In genomic region chr4:141429381-141429780, GRCm38 (mm10) we compare ENCODE assay signal across 27 mouse cellular contexts. TPM values are rescaled to one million over a fixed set of nuclear protein-coding genes. Genes with fewer than 3 reads are reported as not detected.
A peak's percentile ranks its signal among the peaks of the same experiment; 100 is the strongest.
DNase-seq lines count a peak whose midpoint lies in the region; ATAC-seq and TF ChIP-seq lines count a peak whose summit lies in the region.
"Had no signal": no experiment of that assay in that cellular context is flagged by ENCODE, and none has a peak within 500 bp of the region (broad histone marks: within the 10 kb centered on the region; RNA-seq: fewer than 3 reads in every experiment).

No protein-coding gene starts in this region.

- TF ChIP-seq CTCF in heart, postnatal 0 days (IDR thresholded peaks at IDR 0.05; ENCODE audit: low read depth), result no peak

- H3K4me1 ChIP-seq in heart, embryonic 12.5 days (replicated peaks), result peaks cover 21% of the 10 kb centered on the region
- peaks cover 16 to 28% of the 10 kb centered on the region in 2 experiments for H3K4me1 ChIP-seq in heart, embryonic 14.5 days (ENCODE audit: control insufficient read depth in 2 of 2, insufficient read depth in 2 of 2, low read length in 2 of 2)
- H3K4me1 ChIP-seq in heart, embryonic 11.5 days (ENCODE audit: control insufficient read depth, insufficient read depth, low read length), result peaks cover 10% of the 10 kb centered on the region
- peaks cover 13% of the 10 kb centered on the region; the same call in 1 of the 2 replicates for H3K4me1 ChIP-seq in heart, postnatal 0 days (ENCODE audit: control insufficient read depth, insufficient read depth)

- WGBS in heart, embryonic 12.5 days, result 78% methylated on average over 6 of the region's 6 CpGs
- WGBS in heart, embryonic 14.5 days, result 70% methylated on average over 6 of the region's 6 CpGs
- 68% methylated on average over 6 of the region's 6 CpGs for WGBS in heart, embryonic 11.5 days (ENCODE audit: insufficient replicate concordance)
- WGBS in heart, postnatal 0 days, result 67% methylated on average over 6 of the region's 6 CpGs

- H3K4me2 ChIP-seq in heart, embryonic 12.5 days, result no peak overlapping the region
- H3K4me2 ChIP-seq in heart, embryonic 14.5 days (ENCODE audit: low read length), result no peak overlapping the region
- no peak overlapping the region for H3K4me2 ChIP-seq in heart, embryonic 11.5 days
- H3K4me2 ChIP-seq in heart, postnatal 0 days (ENCODE audit: low read depth, low read length), result no peak overlapping the region
- H3K4me2 ChIP-seq: forebrain, embryonic 13.5 days; hindbrain, embryonic 14.5 days had no signal

- ATAC-seq in heart, embryonic 12.5 days (ENCODE audit: insufficient number of reproducible peaks, low FRiP score), result no peak
- ATAC-seq in heart, embryonic 14.5 days (ENCODE audit: insufficient number of reproducible peaks, insufficient read depth, low FRiP score, low read depth), result no peak
- ATAC-seq in heart, embryonic 11.5 days (replicated peaks; ENCODE audit: insufficient number of reproducible peaks, low FRiP score, low TSS enrichment), result no peak
- ATAC-seq in heart, postnatal 0 days (ENCODE audit: insufficient read depth, low read depth), result no peak
- ATAC-seq: activated CD4-positive, CD25-positive, alpha-beta regulatory T cell, adult 4 months; forebrain, embryonic 13.5 days; forebrain, embryonic 16.5 days; hindbrain, postnatal 0 days; inflammation-experienced regulatory T-cells, adult 6 months; intestine, embryonic 16.5 days had no signal

- H3K4me3 ChIP-seq in heart, embryonic 12.5 days, result no peak overlapping the region
- H3K4me3 ChIP-seq in heart, embryonic 14.5 days (ENCODE audit: control insufficient read depth in 1 of 2, insufficient read depth in 1 of 2, low read depth in 1 of 2, low read length in 2 of 2), result no peak overlapping the region
- no peak overlapping the region for H3K4me3 ChIP-seq in heart, embryonic 11.5 days (ENCODE audit: low read depth, low read length)
- H3K4me3 ChIP-seq in heart, postnatal 0 days (ENCODE audit: low read depth, low read length), result no peak overlapping the region
- H3K4me3 ChIP-seq: forebrain, embryonic 10.5 days; forebrain, embryonic 13.5 days; gastrocnemius, adult 2 months had no signal

- no peak overlapping the region for H3K27ac ChIP-seq in heart, embryonic 12.5 days (ENCODE audit: poor library complexity, severe bottlenecking)
- no peak overlapping the region; a peak in 1 of 4 replicates for H3K27ac ChIP-seq in heart, embryonic 14.5 days (replicated peaks in 1 of 2; ENCODE audit: control insufficient read depth in 1 of 2, insufficient read depth in 1 of 2, low read depth in 2 of 2, low read length in 2 of 2)
- no peak overlapping the region for H3K27ac ChIP-seq in heart, embryonic 11.5 days (ENCODE audit: low read depth, low read length)
- H3K27ac ChIP-seq in heart, postnatal 0 days (ENCODE audit: low read depth), result peak overlapping the region; percentile 35; the same call in 1 of the 2 replicates
- H3K27ac ChIP-seq: forebrain, embryonic 10.5 days; forebrain, embryonic 13.5 days; gastrocnemius, adult 2 months; hindbrain, embryonic 14.5 days; hindbrain, postnatal 0 days had no signal

- TF ChIP-seq EP300 in heart, postnatal 0 days (IDR thresholded peaks at IDR 0.05; ENCODE audit: low read depth), result 0 out of 2 replicates have a peak, but pooled peaks have one; percentile 29

- H3K9ac ChIP-seq in heart, embryonic 12.5 days, result no peak overlapping the region
- 0 out of 2 replicates have a peak overlapping the region, but pooled peaks have one; percentile 11 for H3K9ac ChIP-seq in heart, embryonic 14.5 days (ENCODE audit: low read length)
- no peak overlapping the region for H3K9ac ChIP-seq in heart, embryonic 11.5 days (ENCODE audit: low read depth, low read length)
- H3K9ac ChIP-seq in heart, postnatal 0 days (replicated peaks; ENCODE audit: low read depth, low read length), result no peak overlapping the region
- H3K9ac ChIP-seq: forebrain, embryonic 13.5 days; hindbrain, embryonic 14.5 days had no signal

- peak; percentile 53 for DNase-seq in adrenal gland, postnatal 10 days
- no peak for DNase-seq in adrenal gland, adult 2 months
- peak; percentile 90 for DNase-seq in heart, adult 11 months
- no peak for DNase-seq in heart, postnatal 0 days (ENCODE audit: low spot score)
- DNase-seq in heart, adult 18-20 months, result no peak
- DNase-seq: cerebellum, adult 18-20 months; cerebellum, adult 9-10 months had no signal

- no peaks in the 10 kb centered on the region for H3K9me3 ChIP-seq in heart, embryonic 12.5 days (replicated peaks)
- no peaks in the 10 kb centered on the region for H3K9me3 ChIP-seq in heart, embryonic 14.5 days (ENCODE audit: control insufficient read depth, low read length)
- no peaks in the 10 kb centered on the region for H3K9me3 ChIP-seq in heart, embryonic 11.5 days (replicated peaks; ENCODE audit: control insufficient read depth, low read length)
- no peaks in the 10 kb centered on the region for H3K9me3 ChIP-seq in heart, postnatal 0 days (replicated peaks; ENCODE audit: control insufficient read depth, low read length)
- H3K9me3 ChIP-seq: forebrain, embryonic 10.5 days; forebrain, embryonic 13.5 days had no signal

- H3K36me3 ChIP-seq in heart, embryonic 12.5 days, result no peaks in the 10 kb centered on the region
- peaks cover 7% of the 10 kb centered on the region for H3K36me3 ChIP-seq in heart, embryonic 14.5 days (ENCODE audit: control insufficient read depth, insufficient read depth, low read length)
- H3K36me3 ChIP-seq in heart, embryonic 11.5 days (ENCODE audit: control insufficient read depth, insufficient read depth, low read length), result no peaks in the 10 kb centered on the region
- peaks cover under 1% of the 10 kb centered on the region; the same call in 1 of the 2 replicates for H3K36me3 ChIP-seq in heart, postnatal 0 days (replicated peaks; ENCODE audit: control insufficient read depth, insufficient read depth, low read length)
- H3K36me3 ChIP-seq: forebrain, embryonic 10.5 days had no signal

- no peaks in the 10 kb centered on the region for H3K27me3 ChIP-seq in heart, embryonic 12.5 days (replicated peaks)
- no peaks in the 10 kb centered on the region for H3K27me3 ChIP-seq in heart, embryonic 14.5 days (ENCODE audit: control insufficient read depth, insufficient read depth, low read length)
- no peaks in the 10 kb centered on the region for H3K27me3 ChIP-seq in heart, embryonic 11.5 days (ENCODE audit: control insufficient read depth, insufficient read depth, low read length)
- H3K27me3 ChIP-seq in heart, postnatal 0 days (ENCODE audit: control insufficient read depth, insufficient read depth, low read length), result no peaks in the 10 kb centered on the region

RNA-seq across cellular contexts. Expression of gene Srarp, which starts 6.5 kb away (rescaled TPM):
- not detected for total RNA-seq in adrenal gland, postnatal 10 days (2021)
- total RNA-seq in adrenal gland, adult 2 months (2021), result under 1 TPM; 0.32 to 0.55 TPM
- polyA plus RNA-seq in adrenal gland, adult 2 months (2012; rRNA removed), result 0.22 TPM in 1 of 2 replicates, not detected in the other
- not detected in 2 replicates for polyA plus RNA-seq in heart, embryonic 12.5 days (2016; fragmentation: Nextera tagmentation; extraction: Ambion mirVana)
- polyA plus RNA-seq in heart, embryonic 14.5 days (2014; fragmentation: Nextera tagmentation; extraction: Ambion mirVana), result not detected in 2 replicates
- not detected in 2 replicates for polyA plus RNA-seq in heart, embryonic 11.5 days (2014; fragmentation: Nextera tagmentation; extraction: Ambion mirVana)
- total RNA-seq in heart, postnatal 0 days (2014; rRNA removed; ENCODE audit: low replicate concordance), result not detected in 2 replicates
- not detected in 2 replicates for polyA plus RNA-seq in heart, postnatal 0 days (2015; fragmentation: Nextera tagmentation; extraction: Ambion mirVana)
- 1 to 10 TPM; 1.2 TPM for total RNA-seq in heart, adult 18-20 months (2021)
- total RNA-seq: adrenal gland, postnatal 25 days; ES-E14; gastrocnemius, postnatal 14 days; heart, postnatal 10 days had no signal
- polyA plus RNA-seq: activated CD4-positive, CD25-positive, alpha-beta regulatory T cell, adult 4 months; embryonic facial prominence, embryonic 11.5 days; embryonic facial prominence, embryonic 14.5 days; forebrain, embryonic 10.5 days; forebrain, embryonic 13.5 days; forebrain, embryonic 16.5 days; hindbrain, embryonic 11.5 days; inflammation-experienced regulatory T-cells, adult 6 months; intestine, embryonic 16.5 days; kidney, embryonic 16.5 days had no signal

RNA-seq across cellular contexts. Expression of gene Hspb7, which starts 8.8 kb away (rescaled TPM):
- 10 to 100 TPM in 1 of 2 experiments, 1 to 10 TPM in 1; 9.0 to 31.7 TPM for total RNA-seq in adrenal gland, postnatal 10 days (2021)
- total RNA-seq in adrenal gland, adult 2 months (2021), result 1 to 10 TPM in 1 of 2 experiments, under 1 TPM in 1; 0.26 to 1.1 TPM
- polyA plus RNA-seq in adrenal gland, adult 2 months (2012; rRNA removed), result 1.1 and 1.2 TPM in 2 replicates
- 186 and 208 TPM in 2 replicates for polyA plus RNA-seq in heart, embryonic 12.5 days (2016; fragmentation: Nextera tagmentation; extraction: Ambion mirVana)
- polyA plus RNA-seq in heart, embryonic 14.5 days (2014; fragmentation: Nextera tagmentation; extraction: Ambion mirVana), result 172 and 266 TPM in 2 replicates
- 155 and 275 TPM in 2 replicates for polyA plus RNA-seq in heart, embryonic 11.5 days (2014; fragmentation: Nextera tagmentation; extraction: Ambion mirVana)
- 556 and 673 TPM in 2 replicates for total RNA-seq in heart, postnatal 0 days (2014; rRNA removed; ENCODE audit: low replicate concordance)
- 195 and 203 TPM in 2 replicates for polyA plus RNA-seq in heart, postnatal 0 days (2015; fragmentation: Nextera tagmentation; extraction: Ambion mirVana)
- total RNA-seq in heart, adult 18-20 months (2021), result 1,000 to 10,000 TPM; 1,275 to 1,343 TPM
- total RNA-seq: ES-E14; hindbrain, postnatal 0 days had no signal
- polyA plus RNA-seq: activated CD4-positive, CD25-positive, alpha-beta regulatory T cell, adult 4 months; forebrain, embryonic 10.5 days; forebrain, embryonic 13.5 days; forebrain, embryonic 16.5 days; hindbrain, embryonic 11.5 days; inflammation-experienced regulatory T-cells, adult 6 months had no signal

RNA-seq across cellular contexts. Expression of gene Clcnkb, which starts 13.6 kb away (rescaled TPM):
- not detected for total RNA-seq in adrenal gland, postnatal 10 days (2021)
- total RNA-seq in adrenal gland, adult 2 months (2021), result not detected
- polyA plus RNA-seq in adrenal gland, adult 2 months (2012; rRNA removed), result not detected in 2 replicates
- polyA plus RNA-seq in heart, embryonic 12.5 days (2016; fragmentation: Nextera tagmentation; extraction: Ambion mirVana), result 0.78 and 1.2 TPM in 2 replicates
- polyA plus RNA-seq in heart, embryonic 14.5 days (2014; fragmentation: Nextera tagmentation; extraction: Ambion mirVana), result 0.26 and 1.1 TPM in 2 replicates
- polyA plus RNA-seq in heart, embryonic 11.5 days (2014; fragmentation: Nextera tagmentation; extraction: Ambion mirVana), result 0.90 and 1.0 TPM in 2 replicates
- 0.23 and 0.65 TPM in 2 replicates for total RNA-seq in heart, postnatal 0 days (2014; rRNA removed; ENCODE audit: low replicate concordance)
- 0.58 and 0.87 TPM in 2 replicates for polyA plus RNA-seq in heart, postnatal 0 days (2015; fragmentation: Nextera tagmentation; extraction: Ambion mirVana)
- total RNA-seq in heart, adult 18-20 months (2021), result under 1 TPM; 0.36 to 0.57 TPM
- total RNA-seq: adrenal gland, postnatal 25 days had no signal
- polyA plus RNA-seq: activated CD4-positive, CD25-positive, alpha-beta regulatory T cell, adult 4 months; embryonic facial prominence, embryonic 11.5 days; embryonic facial prominence, embryonic 14.5 days; forebrain, embryonic 10.5 days; forebrain, embryonic 13.5 days; forebrain, embryonic 16.5 days; hindbrain, embryonic 11.5 days; hindbrain, embryonic 14.5 days; inflammation-experienced regulatory T-cells, adult 6 months had no signal

RNA-seq across cellular contexts. Expression of gene Zbtb17, which starts 15.1 kb away (rescaled TPM):
- 10 to 100 TPM; 16.2 to 20.0 TPM for total RNA-seq in adrenal gland, postnatal 10 days (2021)
- total RNA-seq in adrenal gland, adult 2 months (2021), result 10 to 100 TPM; 15.8 to 18.7 TPM
- 26.5 and 34.4 TPM in 2 replicates for polyA plus RNA-seq in adrenal gland, adult 2 months (2012; rRNA removed)
- 24.9 and 25.3 TPM in 2 replicates for polyA plus RNA-seq in heart, embryonic 12.5 days (2016; fragmentation: Nextera tagmentation; extraction: Ambion mirVana)
- 16.2 and 18.8 TPM in 2 replicates for polyA plus RNA-seq in heart, embryonic 14.5 days (2014; fragmentation: Nextera tagmentation; extraction: Ambion mirVana)
- 19.1 and 21.3 TPM in 2 replicates for polyA plus RNA-seq in heart, embryonic 11.5 days (2014; fragmentation: Nextera tagmentation; extraction: Ambion mirVana)
- 28.1 and 32.7 TPM in 2 replicates for total RNA-seq in heart, postnatal 0 days (2014; rRNA removed; ENCODE audit: low replicate concordance)
- 16.2 and 18.1 TPM in 2 replicates for polyA plus RNA-seq in heart, postnatal 0 days (2015; fragmentation: Nextera tagmentation; extraction: Ambion mirVana)
- total RNA-seq in heart, adult 18-20 months (2021), result 10 to 100 TPM; 25.5 to 26.5 TPM

RNA-seq across cellular contexts. Expression of gene Clcnka, which starts 30.9 kb away (rescaled TPM):
- not detected for total RNA-seq in adrenal gland, postnatal 10 days (2021)
- not detected for total RNA-seq in adrenal gland, adult 2 months (2021)
- 0.04 and 0.07 TPM in 2 replicates for polyA plus RNA-seq in adrenal gland, adult 2 months (2012; rRNA removed)
- 0.06 and 0.15 TPM in 2 replicates for polyA plus RNA-seq in heart, embryonic 12.5 days (2016; fragmentation: Nextera tagmentation; extraction: Ambion mirVana)
- polyA plus RNA-seq in heart, embryonic 14.5 days (2014; fragmentation: Nextera tagmentation; extraction: Ambion mirVana), result not detected in 2 replicates
- polyA plus RNA-seq in heart, embryonic 11.5 days (2014; fragmentation: Nextera tagmentation; extraction: Ambion mirVana), result 0.14 and 0.42 TPM in 2 replicates
- total RNA-seq in heart, postnatal 0 days (2014; rRNA removed; ENCODE audit: low replicate concordance), result not detected in 2 replicates
- not detected in 2 replicates for polyA plus RNA-seq in heart, postnatal 0 days (2015; fragmentation: Nextera tagmentation; extraction: Ambion mirVana)
- not detected for total RNA-seq in heart, adult 18-20 months (2021)
- total RNA-seq: adrenal gland, postnatal 25 days; gastrocnemius, adult 2 months; heart, postnatal 10 days had no signal
- polyA plus RNA-seq: activated CD4-positive, CD25-positive, alpha-beta regulatory T cell, adult 4 months; forebrain, embryonic 16.5 days; inflammation-experienced regulatory T-cells, adult 6 months had no signal

Comparison
In these comparisons a context has a peak if more than half of its experiments do, and no peak if none do; other contexts are left out.
1. DNase-seq: peak in adrenal gland, postnatal 10 days (single experiment) and heart, adult 11 months (single experiment); none in adrenal gland, adult 2 months (single experiment), heart, postnatal 0 days (single experiment) and heart, adult 18-20 months (0 of 2).
2. RNA of gene Hspb7, which starts 8.8 kb away (polyA plus RNA-seq): 155 to 275 TPM in heart, embryonic 11.5 days, 172 to 266 TPM in heart, embryonic 14.5 days, 186 to 208 TPM in heart, embryonic 12.5 days and 195 to 203 TPM in heart, postnatal 0 days; 1.1 to 1.2 TPM in adrenal gland, adult 2 months; every median in the first group is over 10 times any median in the second.